Mouse (Mus musculus) thymus, postnatal 10 days (tissue): Measurements from ENCODE around the gene Qsox2.

Source experiments
- DNase-seq, 2 experiments: peaks; one replicate each; pipeline ENCODE4 v3.0.0; 2021; ENCODE audit warnings: low spot score in 2 of 2

Gene Qsox2

GRCm38 (mm10) chr2:26225242-26225641, 12.1 kb downstream of the Qsox2 start:
- DNase-seq, result peak; percentile 33 to 40

GRCm38 (mm10) chr2:26223961-26224360, 13.4 kb downstream of the Qsox2 start:
- no peak for DNase-seq

GRCm38 (mm10) chr2:26214526-26214925, 22.8 kb downstream of the Qsox2 start:
- DNase-seq, result no peak

- DNase-seq, result no peak
These were observed 27.8 kb downstream of the Qsox2 start for GRCm38 (mm10) chr2:26209566-26209965.

GRCm38 (mm10) chr2:26208126-26208789, 29.1 kb downstream of the Qsox2 start, which contains the start of gene Lhx3:
Gene Lhx3 (minus strand): TSS chr2:26208289.
- peak; percentile 33 to 76 for DNase-seq

- no peak for DNase-seq
These were observed 29.8 kb downstream of the Qsox2 start for GRCm38 (mm10) chr2:26207559-26207958.

- no peak for DNase-seq
These were observed 31.6 kb downstream of the Qsox2 start for GRCm38 (mm10) chr2:26205761-26206160.

GRCm38 (mm10) chr2:26205126-26205525, 32.2 kb downstream of the Qsox2 start:
- DNase-seq, result peak in 1 of 2 experiments; percentile 18

- no peak for DNase-seq
These were observed 34.4 kb downstream of the Qsox2 start for GRCm38 (mm10) chr2:26202849-26203475.

- DNase-seq, result no peak
These were observed 35.1 kb downstream of the Qsox2 start for GRCm38 (mm10) chr2:26201926-26202848.

- no peak for DNase-seq
These were observed 38.8 kb downstream of the Qsox2 start for GRCm38 (mm10) chr2:26198488-26198887.

GRCm38 (mm10) chr2:26194552-26195339, 42.6 kb downstream of the Qsox2 start:
- DNase-seq, result no peak

GRCm38 (mm10) chr2:26188517-26188916, 48.8 kb downstream of the Qsox2 start:
- DNase-seq, result no peak

GRCm38 (mm10) chr2:26184352-26184751, 53.0 kb downstream of the Qsox2 start:
- no peak for DNase-seq

- peak; percentile 44 to 81 for DNase-seq
These were observed 54.7 kb downstream of the Qsox2 start for GRCm38 (mm10) chr2:26182646-26183045.

- DNase-seq, result no peak
These were observed 60.1 kb downstream of the Qsox2 start for GRCm38 (mm10) chr2:26177189-26177588.

- DNase-seq, result no peak
These were observed 60.6 kb downstream of the Qsox2 start for GRCm38 (mm10) chr2:26176731-26177130.

GRCm38 (mm10) chr2:26175191-26175590, 62.1 kb downstream of the Qsox2 start:
- no peak for DNase-seq

- no peak for DNase-seq
These were observed 65.2 kb downstream of the Qsox2 start for GRCm38 (mm10) chr2:26172166-26172565.

GRCm38 (mm10) chr2:26170376-26170775, 66.9 kb downstream of the Qsox2 start:
- DNase-seq, result no peak

- no peak for DNase-seq
These were observed 68.3 kb downstream of the Qsox2 start for GRCm38 (mm10) chr2:26168843-26169579.
